Mouse (Mus musculus) heart, postnatal 0 days (tissue): ENCODE results near the gene Letm1. TPM values are rescaled to one million over a fixed set of nuclear protein-coding genes. Genes with fewer than 3 reads are reported as not detected.

Source experiments
- ATAC-seq: fragments of 200-750 bp; cut with Nextera tagmentation; 2 replicates; pipeline ENCODE4 v1.8.0; 2017; ENCODE audit warnings: low read depth, moderate number of reproducible peaks, moderate library complexity; ENCODE audit not compliant: insufficient read depth
- DNase-seq: peaks from one replicate; pipeline ENCODE4 v3.0.0-alpha.2; 2016; ENCODE audit warnings: low spot score
- H3K27ac ChIP-seq: fragments of 300-500 bp; sonication (generic); 2 replicates; pipeline ENCODE4 v1.5.1; 2014; ENCODE audit warnings: low read depth, mild to moderate bottlenecking
- H3K27me3 ChIP-seq: fragments of 300-500 bp; sonication (generic); 2 replicates; pipeline ENCODE4 v1.6.1; 2014; ENCODE audit warnings: low read length, mixed read lengths; ENCODE audit not compliant: control insufficient read depth, insufficient read depth
- H3K36me3 ChIP-seq: fragments of 300-500 bp; sonication (generic); replicated peaks from 2 replicates; pipeline ENCODE4 v1.6.1; 2014; ENCODE audit warnings: low read length, mixed read lengths; ENCODE audit not compliant: control insufficient read depth, insufficient read depth
- H3K4me1 ChIP-seq: fragments of 300-500 bp; sonication (generic); 2 replicates; pipeline ENCODE4 v1.6.1; 2014; ENCODE audit warnings: antibody characterized with exemption; ENCODE audit not compliant: control insufficient read depth, insufficient read depth
- H3K4me2 ChIP-seq: fragments of 300-500 bp; sonication (generic); 2 replicates; pipeline ENCODE4 v1.6.1; 2014; ENCODE audit warnings: low read depth, mild to moderate bottlenecking, low read length, moderate library complexity
- H3K4me3 ChIP-seq: fragments of 300-500 bp; sonication (generic); 2 replicates; pipeline ENCODE4 v1.5.1; 2014; ENCODE audit warnings: low read depth, low read length
- H3K9ac ChIP-seq: fragments of 300-500 bp; sonication (generic); replicated peaks from 2 replicates; pipeline ENCODE4 v1.6.1; 2014; ENCODE audit warnings: low read depth, low read length, mixed read lengths
- H3K9me3 ChIP-seq: fragments of 300-500 bp; sonication (generic); replicated peaks from 2 replicates; pipeline ENCODE4 v1.6.1; 2016; ENCODE audit warnings: low read length; ENCODE audit not compliant: control insufficient read depth
- CTCF ChIP-seq: IDR thresholded peaks from 2 replicates; pipeline ENCODE4 v1.5.1; 2016; ENCODE audit warnings: antibody characterized with exemption, control low read depth, low read depth
- EP300 ChIP-seq: IDR thresholded peaks from 2 replicates; pipeline ENCODE4 v1.6.1; 2016; ENCODE audit warnings: antibody characterized with exemption, low read depth
- WGBS: fragments of 180-500 bp; shearing (Covaris S2); extraction: QIAGEN DNeasy Blood & Tissue Kit; methylation state at CpG from one replicate; pipeline ENCODE4 v1.1.7; 2014; 5-methylcytosine and 5-hydroxymethylcytosine counted together
- polyA plus RNA-seq: library from polyadenylated mRNA; unstranded; fragments of >200 nt; fragmentation: Nextera tagmentation; extraction: Ambion mirVana; gene quantifications from 2 replicates; pipeline ENCODE4 v1.2.1, GENCODE M21; 2015
- total RNA-seq: library from RNA; depleted of rRNA; stranded (reverse); fragments of >200 nt; gene quantifications from 2 replicates; pipeline ENCODE4 v1.2.3, GENCODE M21; 2014; ENCODE audit warnings: low replicate concordance

Letm1 gene
- total and polyA plus RNA-seq, 2 experiments from 2014 or later, result 36.9 to 68.1 TPM

DNA sequence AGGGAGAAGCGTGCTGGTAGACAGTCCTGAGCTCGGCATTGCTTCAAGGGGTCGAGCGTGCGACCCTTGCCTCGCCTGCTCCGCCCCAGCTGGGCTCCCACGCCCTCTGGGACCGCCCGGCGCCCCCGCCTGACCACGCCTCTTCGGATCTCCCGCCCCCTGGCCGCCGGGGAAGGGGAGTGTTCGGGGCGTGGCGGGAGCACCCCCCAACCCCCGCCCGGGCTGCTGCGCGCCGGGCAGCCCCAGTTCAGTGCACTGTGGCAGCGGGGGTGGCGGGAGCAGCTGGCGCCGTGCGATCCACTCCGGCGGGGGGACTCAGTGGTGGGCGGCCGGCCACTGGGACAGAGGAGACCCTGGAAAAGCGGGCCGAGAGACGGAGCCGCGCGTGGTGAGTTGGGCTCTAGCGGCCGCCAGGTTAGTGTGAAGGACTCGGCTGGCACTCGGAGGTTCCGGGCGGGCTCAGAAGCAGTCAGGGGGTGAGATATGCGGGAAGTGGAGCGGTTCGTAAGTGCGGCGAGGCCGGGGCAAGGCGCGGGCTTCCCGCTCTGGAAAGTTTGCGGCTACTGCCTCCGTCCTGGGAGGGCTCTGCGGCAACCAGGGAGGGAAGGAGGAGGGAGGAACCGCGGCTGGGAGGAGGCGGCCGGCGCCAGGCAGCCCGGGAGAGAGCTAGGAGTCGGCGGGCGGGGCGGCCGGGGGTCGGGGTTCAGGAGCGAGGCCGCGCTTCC, 60.9 kb downstream of the Letm1 start, which contains the start of gene Fgfr3:
Gene Fgfr3, plus strand, starts transcription at position 134 of the 725 bp plus-strand sequence.
- peak within 1 kb of the TSS; percentile 7; the same call in 1 of the 2 replicates for H3K27ac ChIP-seq
- DNase-seq (no peak), ATAC-seq (peak; percentile 72)
- H3K4me2 ChIP-seq, result peak within 1 kb of the TSS; percentile 96
- peaks cover 9% of the 10 kb centered on the region; the same call in 1 of the 2 replicates for H3K4me1 ChIP-seq
- peak within 1 kb of the TSS; percentile 62 for H3K9ac ChIP-seq
- H3K36me3 ChIP-seq, result no peaks in the 10 kb centered on the region
- under 1% methylated on average over 69 of the region's 73 CpGs for WGBS
- no peaks in the 10 kb centered on the region for H3K9me3 ChIP-seq
- TF ChIP-seq CTCF, result no peak
- TF ChIP-seq EP300, result no peak
- H3K27me3 ChIP-seq, result peaks cover 55% of the 10 kb centered on the region
- peak within 1 kb of the TSS; percentile 80 for H3K4me3 ChIP-seq

GRCm38 (mm10) chr5:33720852-33721490, 61.6 kb downstream of the Letm1 start:
- H3K9me3 ChIP-seq, result no peaks in the 10 kb centered on the region
- no peak overlapping the region for H3K27ac ChIP-seq
- ATAC-seq, result no peak
- H3K9ac ChIP-seq, result no peak overlapping the region
- 6% methylated on average over 8 of the region's 8 CpGs for WGBS
- peak overlapping the region; percentile 80 for H3K4me3 ChIP-seq
- H3K27me3 ChIP-seq, result peaks cover 49% of the 10 kb centered on the region
- H3K36me3 ChIP-seq, result no peaks in the 10 kb centered on the region
- DNase-seq, result no peak
- H3K4me2 ChIP-seq, result peak overlapping the region; percentile 96
- TF ChIP-seq EP300 (no peak), CTCF (no peak)
- H3K4me1 ChIP-seq, result peaks cover 9% of the 10 kb centered on the region; the same call in 1 of the 2 replicates

- DNase-seq, result no peak
- peaks cover 9% of the 10 kb centered on the region; the same call in 1 of the 2 replicates for H3K4me1 ChIP-seq
- no peak overlapping the region for H3K4me2 ChIP-seq
- no peaks in the 10 kb centered on the region for H3K36me3 ChIP-seq
- H3K9me3 ChIP-seq, result no peaks in the 10 kb centered on the region
- peaks cover 27% of the 10 kb centered on the region for H3K27me3 ChIP-seq
- no peak overlapping the region for H3K4me3 ChIP-seq
- no peak for TF ChIP-seq CTCF
- no peak for TF ChIP-seq EP300
- H3K9ac ChIP-seq, result no peak overlapping the region
- no peak for ATAC-seq
- WGBS, result 59% methylated on average over 5 of the region's 5 CpGs
- no peak overlapping the region for H3K27ac ChIP-seq
These were observed 64.2 kb downstream of the Letm1 start for GRCm38 (mm10) chr5:33718460-33718859.

DNA sequence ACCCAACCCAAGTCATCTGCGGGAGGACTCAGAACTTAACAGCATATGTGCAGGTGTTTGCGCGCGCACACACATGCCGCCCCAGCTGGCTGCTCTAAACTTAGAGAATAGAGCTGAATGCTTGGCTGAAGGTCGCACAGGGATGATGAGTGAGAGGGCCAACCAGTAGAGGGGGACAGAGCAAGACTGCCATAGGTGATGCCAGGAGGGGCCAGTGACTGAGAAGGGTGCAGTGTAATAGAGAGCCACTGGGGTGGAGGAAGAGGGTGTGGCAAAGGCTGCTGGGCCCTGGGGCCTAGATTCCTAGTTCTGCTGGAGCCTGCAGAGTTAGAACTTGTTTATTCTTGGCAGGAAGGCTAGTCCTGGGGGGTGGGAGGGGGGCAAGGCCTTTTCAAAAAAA, 66.2 kb downstream of the Letm1 start:
- WGBS, result 82% methylated on average over 6 of the region's 6 CpGs
- Histone ChIP-seq H3K4me2 (no peak overlapping the region), H3K4me1 (no peaks in the 10 kb centered on the region), H3K27me3 (peaks cover 17% of the 10 kb centered on the region), H3K36me3 (no peaks in the 10 kb centered on the region), H3K4me3 (no peak overlapping the region), H3K27ac (no peak overlapping the region), H3K9ac (no peak overlapping the region), H3K9me3 (no peaks in the 10 kb centered on the region)
- ATAC-seq, result 0 out of 2 replicates have a peak, but pooled peaks have one; percentile 47
- TF ChIP-seq CTCF, result 0 out of 2 replicates have a peak, but pooled peaks have one; percentile 7
- no peak for TF ChIP-seq EP300
- no peak for DNase-seq

GRCm38 (mm10) chr5:33715182-33715581, 67.4 kb downstream of the Letm1 start:
- no peaks in the 10 kb centered on the region for H3K9me3 ChIP-seq
- ATAC-seq, result no peak
- no peaks in the 10 kb centered on the region for H3K36me3 ChIP-seq
- no peak overlapping the region for H3K27ac ChIP-seq
- 0 out of 2 replicates have a peak, but pooled peaks cover 7% of the 10 kb centered on the region for H3K27me3 ChIP-seq
- H3K4me3 ChIP-seq, result no peak overlapping the region
- TF ChIP-seq CTCF, result no peak
- no peak for TF ChIP-seq EP300
- DNase-seq, result no peak
- H3K4me1 ChIP-seq, result no peaks in the 10 kb centered on the region
- H3K9ac ChIP-seq, result no peak overlapping the region
- WGBS, result 62% methylated on average over 2 of the region's 2 CpGs
- no peak overlapping the region for H3K4me2 ChIP-seq
